Mouse (Mus musculus) hindbrain, embryonic 13.5 days (tissue): Measurements from ENCODE around the gene Olfr821. TPM values are rescaled to one million over a fixed set of nuclear protein-coding genes. Genes with fewer than 3 reads are reported as not detected.
"Not testable (repeated sequence)": the region's sequence is repeated elsewhere in the genome, so short reads cannot be mapped to it uniquely, and the experiment has no call there.

ENCODE experiments used
- ATAC-seq: fragments of 200-750 bp; cut with Nextera tagmentation; 2 replicates; pipeline ENCODE4 v1.8.0; 2017; ENCODE audit warnings: moderate TSS enrichment; ENCODE audit not compliant: low FRiP score
- H3K27ac ChIP-seq: fragments of 300-500 bp; sonication (generic); 2 replicates; pipeline ENCODE4 v1.5.1; 2015; ENCODE audit warnings: inconsistent platforms, mild to moderate bottlenecking, moderate library complexity
- H3K27me3 ChIP-seq: fragments of 300-500 bp; sonication (generic); 2 replicates; pipeline ENCODE4 v1.6.1; 2015; ENCODE audit warnings: mild to moderate bottlenecking, inconsistent platforms
- H3K36me3 ChIP-seq: fragments of 300-500 bp; sonication (generic); 2 replicates; pipeline ENCODE4 v1.6.1; 2015; ENCODE audit warnings: mild to moderate bottlenecking, inconsistent platforms
- H3K4me1 ChIP-seq: fragments of 300-500 bp; sonication (generic); replicated peaks from 2 replicates; pipeline ENCODE4 v1.6.1; 2015; ENCODE audit warnings: inconsistent platforms
- H3K4me2 ChIP-seq: fragments of 300-500 bp; sonication (generic); 2 replicates; pipeline ENCODE4 v1.6.1; 2015; ENCODE audit warnings: inconsistent platforms, mild to moderate bottlenecking, moderate library complexity
- H3K4me3 ChIP-seq: fragments of 300-500 bp; sonication (generic); 2 replicates; pipeline ENCODE4 v1.5.1; 2015; ENCODE audit warnings: mild to moderate bottlenecking, inconsistent platforms
- H3K9ac ChIP-seq: fragments of 300-500 bp; sonication (generic); 2 replicates; pipeline ENCODE4 v1.6.1; 2015; ENCODE audit warnings: mild to moderate bottlenecking, inconsistent platforms
- H3K9me3 ChIP-seq: fragments of 300-500 bp; sonication (generic); 2 replicates; pipeline ENCODE4 v1.6.1; 2016; ENCODE audit warnings: inconsistent platforms
- WGBS: fragments of 180-500 bp; shearing (Covaris S2); methylation state at CpG from one replicate; pipeline ENCODE4 v1.1.7; 2015; 5-methylcytosine and 5-hydroxymethylcytosine counted together
- polyA plus RNA-seq: library from polyadenylated mRNA; unstranded; fragments of >200 nt; fragmentation: Nextera tagmentation; extraction: Ambion mirVana; gene quantifications from 2 replicates; pipeline ENCODE4 v1.2.1, GENCODE M21; 2015

Olfr821 gene
- not detected in 2 replicates for polyA plus RNA-seq

DNA sequence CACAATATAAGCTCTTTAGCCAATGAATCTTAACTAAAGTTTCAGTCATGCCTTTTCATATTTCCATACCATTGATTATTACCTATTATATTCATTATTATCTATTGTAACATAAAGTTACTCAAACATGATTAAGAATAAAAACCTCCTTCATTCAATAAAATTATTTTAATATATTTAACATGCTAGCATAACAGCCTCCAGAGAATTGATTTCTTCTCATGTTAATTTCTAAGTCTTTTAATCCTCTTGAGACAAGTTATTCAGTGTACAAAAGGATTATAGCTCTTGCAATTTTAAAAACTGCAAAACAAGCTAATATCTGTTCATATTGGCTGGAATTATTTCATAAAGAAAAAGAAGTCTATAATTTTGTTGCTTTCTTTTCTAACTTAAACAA is at the start of gene Olfr821:
TSS of gene Olfr821 (plus strand) at position 301 of the 400 bp plus-strand sequence.
- no peak within 1 kb of the TSS for H3K9ac ChIP-seq
- H3K4me2 ChIP-seq, result no peak within 1 kb of the TSS
- no peaks in the 10 kb centered on the region for H3K27me3 ChIP-seq
- ATAC-seq, result no peak
- H3K9me3 ChIP-seq, result no peaks in the 10 kb centered on the region
- H3K4me1 ChIP-seq, result no peaks in the 10 kb centered on the region
- H3K4me3 ChIP-seq, result no peak within 1 kb of the TSS
- H3K27ac ChIP-seq, result no peak within 1 kb of the TSS
- no peaks in the 10 kb centered on the region for H3K36me3 ChIP-seq

DNA sequence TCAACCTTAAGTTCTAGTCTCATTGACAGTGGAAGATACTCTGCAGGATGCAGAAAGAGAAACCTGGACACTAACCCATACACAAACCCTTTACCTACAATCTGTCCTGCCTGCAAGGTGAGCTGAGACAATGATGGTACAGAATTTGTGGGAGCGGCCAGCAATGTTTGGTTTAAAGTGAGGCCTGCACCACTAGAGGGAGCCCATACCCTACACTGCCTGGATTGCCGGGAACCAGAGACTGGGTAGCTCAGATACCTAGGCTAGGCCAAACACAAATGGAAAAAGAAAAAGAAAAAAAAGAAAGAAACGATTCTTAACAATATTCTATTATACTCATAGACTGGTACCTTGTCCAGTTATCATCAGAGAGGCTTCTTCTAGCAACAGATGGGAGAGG is 48.3 kb upstream of the Olfr821 start:
- not testable (repeated sequence) for H3K9me3 ChIP-seq, ATAC-seq, H3K27ac ChIP-seq, H3K4me2 ChIP-seq, H3K4me1 ChIP-seq, H3K27me3 ChIP-seq, H3K36me3 ChIP-seq, H3K9ac ChIP-seq, H3K4me3 ChIP-seq
- no CpG with 5 or more reads among the region's 3 CpGs for WGBS

DNA sequence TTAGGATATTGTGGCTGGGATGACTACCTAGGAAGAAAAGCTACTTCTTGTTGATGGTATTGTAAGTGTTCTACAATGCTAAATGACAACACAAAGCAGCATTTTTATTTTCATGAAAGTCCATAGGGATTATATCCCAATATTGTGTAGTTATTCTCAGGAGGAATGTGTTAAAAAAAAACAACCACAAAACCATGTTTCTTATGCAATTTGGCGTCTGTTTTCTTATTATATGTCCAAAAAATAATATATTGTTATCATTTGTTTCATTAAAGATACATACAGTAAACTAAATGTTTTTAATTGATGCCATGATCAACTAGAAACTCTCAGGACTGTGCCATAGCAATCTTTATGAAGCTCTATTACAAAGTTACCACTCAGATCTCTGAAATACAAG is 45.2 kb upstream of the Olfr821 start, which contains the start of gene Gm10310:
TSS of gene Gm10310 (minus strand) at position 101 of the 400 bp plus-strand sequence.
- ATAC-seq, H3K9me3 ChIP-seq, H3K27me3 ChIP-seq, H3K9ac ChIP-seq, H3K4me3 ChIP-seq, H3K27ac ChIP-seq, H3K4me1 ChIP-seq, H3K4me2 ChIP-seq, H3K36me3 ChIP-seq: not testable (repeated sequence)
- WGBS, result no CpG with 5 or more reads among the region's 1 CpGs

GRCm38 (mm10) chr10:130004104-130004503 is 26.0 kb upstream of the Olfr821 start:
- H3K9ac ChIP-seq, H3K4me1 ChIP-seq, H3K9me3 ChIP-seq, H3K36me3 ChIP-seq, ATAC-seq, H3K4me3 ChIP-seq, H3K27ac ChIP-seq, H3K4me2 ChIP-seq, H3K27me3 ChIP-seq: not testable (repeated sequence)
- 88% methylated on average over 4 of the region's 4 CpGs for WGBS

DNA sequence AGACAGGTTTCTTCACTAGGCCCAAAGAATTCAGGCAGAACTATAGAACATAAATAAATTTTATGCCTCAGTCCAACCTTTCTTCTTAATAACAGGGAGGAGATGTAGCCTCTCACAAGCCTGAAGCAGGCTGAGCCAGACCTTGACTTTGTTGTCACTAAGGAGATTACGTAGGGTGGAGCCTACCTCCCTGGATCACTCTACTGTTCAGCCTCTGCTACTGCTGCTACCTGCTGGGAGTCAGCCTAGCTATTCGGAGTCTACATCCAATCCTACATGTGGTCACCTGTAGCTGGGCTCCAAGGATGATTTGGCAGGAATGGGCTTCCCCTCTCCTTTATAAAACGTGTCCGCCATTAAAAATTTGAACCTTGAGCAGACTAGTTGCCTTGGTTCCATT is 24.8 kb upstream of the Olfr821 start:
- H3K4me1 ChIP-seq, H3K4me3 ChIP-seq, H3K9ac ChIP-seq, H3K27ac ChIP-seq, H3K4me2 ChIP-seq, H3K27me3 ChIP-seq, ATAC-seq, H3K9me3 ChIP-seq, H3K36me3 ChIP-seq: not testable (repeated sequence)
- WGBS, result 85% methylated on average over 4 of the region's 4 CpGs

DNA sequence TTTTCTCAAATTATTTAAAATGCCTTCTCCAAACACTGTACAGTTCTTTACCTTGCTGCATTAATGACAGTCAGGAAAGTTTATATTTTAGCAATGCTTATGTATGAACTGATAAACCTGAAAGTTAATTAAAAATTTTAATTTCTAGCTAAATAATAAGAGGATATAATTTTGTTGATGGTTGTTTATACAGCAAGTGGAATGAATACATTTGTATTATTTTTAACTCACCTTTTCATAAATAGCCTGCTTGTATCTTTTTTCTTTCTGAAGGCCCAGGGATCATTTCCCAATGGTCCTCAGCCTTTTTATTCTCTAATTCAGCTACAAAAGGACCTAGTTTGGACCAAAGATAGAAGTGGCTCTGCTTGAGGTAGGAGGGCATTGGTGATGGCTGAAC is 17.8 kb upstream of the Olfr821 start, which contains the start of gene Olfr820:
TSS of gene Olfr820 (plus strand) at position 301 of the 400 bp plus-strand sequence.
- Histone ChIP-seq H3K9me3 (no peaks in the 10 kb centered on the region), H3K27ac (no peak within 1 kb of the TSS)
- ATAC-seq, result no peak

GRCm38 (mm10) chr10:130037096-130037495 is 6.9 kb downstream of the Olfr821 start:
- no peaks in the 10 kb centered on the region for H3K36me3 ChIP-seq
- H3K27me3 ChIP-seq, result no peaks in the 10 kb centered on the region
- H3K9me3 ChIP-seq, result no peaks in the 10 kb centered on the region
- no peak overlapping the region for H3K4me2 ChIP-seq
- 68% methylated on average over 6 of the region's 6 CpGs for WGBS
- H3K4me1 ChIP-seq, result no peaks in the 10 kb centered on the region
- no peak overlapping the region for H3K27ac ChIP-seq
- no peak for ATAC-seq
- no peak overlapping the region for H3K4me3 ChIP-seq
- H3K9ac ChIP-seq, result no peak overlapping the region

More for the DNA sequence above, 17.8 kb upstream of the Olfr821 start, which contains the start of gene Olfr820:
- Histone ChIP-seq H3K9ac (no peak within 1 kb of the TSS), H3K27me3 (no peaks in the 10 kb centered on the region), H3K4me3 (no peak within 1 kb of the TSS), H3K36me3 (no peaks in the 10 kb centered on the region), H3K4me2 (no peak within 1 kb of the TSS), H3K4me1 (no peaks in the 10 kb centered on the region)

GRCm38 (mm10) chr10:130070910-130071309 is 40.8 kb downstream of the Olfr821 start, which contains the start of gene Olfr822:
TSS of gene Olfr822 (plus strand) at chr10:130071210.
- no peak within 1 kb of the TSS for H3K9ac ChIP-seq
- H3K27ac ChIP-seq, result no peak within 1 kb of the TSS
- no peaks in the 10 kb centered on the region for H3K9me3 ChIP-seq
- H3K4me2 ChIP-seq, result no peak within 1 kb of the TSS
- no peaks in the 10 kb centered on the region for H3K27me3 ChIP-seq
- no peak within 1 kb of the TSS for H3K4me3 ChIP-seq
- no peak for ATAC-seq
- H3K4me1 ChIP-seq, result no peaks in the 10 kb centered on the region
- H3K36me3 ChIP-seq, result no peaks in the 10 kb centered on the region

Other genes with a start within 250 kb of the Olfr821 start
- gene Olfr810, start 235.4 kb upstream of the Olfr821 start, polyA plus RNA-seq, result not detected in 2 replicates
- not detected in 2 replicates for gene Olfr811, start 226.0 kb upstream of the Olfr821 start, polyA plus RNA-seq
- not detected in 2 replicates for gene Olfr812, start 184.3 kb upstream of the Olfr821 start, polyA plus RNA-seq
- gene Olfr813, start 175.0 kb upstream of the Olfr821 start, polyA plus RNA-seq, result not detected in 2 replicates
- not detected in 2 replicates for gene Olfr814, start 150.5 kb upstream of the Olfr821 start, polyA plus RNA-seq
- gene Olfr815, start 124.5 kb upstream of the Olfr821 start, polyA plus RNA-seq, result not detected in 2 replicates
- gene Olfr816, start 114.8 kb upstream of the Olfr821 start, polyA plus RNA-seq, result not detected in 2 replicates
- gene Olfr818, start 81.2 kb upstream of the Olfr821 start, polyA plus RNA-seq, result not detected in 2 replicates
- gene Olfr819, start 63.1 kb upstream of the Olfr821 start, polyA plus RNA-seq, result not detected in 2 replicates
- not detected in 2 replicates for gene Olfr247, start 54.2 kb upstream of the Olfr821 start, polyA plus RNA-seq
- not detected in 2 replicates for gene Gm10310, start 45.3 kb upstream of the Olfr821 start, polyA plus RNA-seq
- gene Olfr820, start 17.7 kb upstream of the Olfr821 start, polyA plus RNA-seq, result not detected in 2 replicates
- not detected in 2 replicates for gene Olfr822, start 40.9 kb downstream of the Olfr821 start, polyA plus RNA-seq
- not detected in 2 replicates for gene Olfr823, start 85.0 kb downstream of the Olfr821 start, polyA plus RNA-seq
- gene Olfr824, start 99.7 kb downstream of the Olfr821 start, polyA plus RNA-seq, result not detected in 2 replicates
- gene Olfr825, start 136.4 kb downstream of the Olfr821 start, polyA plus RNA-seq, result not detected in 2 replicates
- not detected in 2 replicates for gene Olfr826, start 153.8 kb downstream of the Olfr821 start, polyA plus RNA-seq
- gene Olfr827, start 184.1 kb downstream of the Olfr821 start, polyA plus RNA-seq, result not detected in 2 replicates
- gene Neurod4, start 249.9 kb downstream of the Olfr821 start, polyA plus RNA-seq, result 2.7 and 6.7 TPM in 2 replicates